Mouse (Mus musculus) CH12F3 (cell line): Measurements from ENCODE around the gene Ece2.

Experiments used
- in situ Hi-C: fragments of 300-500 bp; cut with MboI; formaldehyde crosslinking; loops from 2 replicates; pipeline ENCODE4 v1.14.3; 2020; ENCODE audit warnings: low sequenced_read_pairs

Gene Ece2

GRCm38 (mm10) chr16:20677974-20678675 is 48.5 kb downstream of the Ece2 start:
- in situ Hi-C loops: no loop called here

GRCm38 (mm10) chr16:20690774-20691173 is 61.1 kb downstream of the Ece2 start:
- in situ Hi-C loops: no loop called here

GRCm38 (mm10) chr16:20691617-20692016 is 62.0 kb downstream of the Ece2 start:
- in situ Hi-C loops: no loop called here

GRCm38 (mm10) chr16:20692241-20692965 is 62.8 kb downstream of the Ece2 start:
- in situ Hi-C loops: no loop called here

GRCm38 (mm10) chr16:20693111-20693701 is 63.6 kb downstream of the Ece2 start, which contains the start of gene Fam131a:
Gene Fam131a (plus strand): TSS chr16:20693241.
- in situ Hi-C loops: no loop called here

GRCm38 (mm10) chr16:20694781-20695180 is 65.2 kb downstream of the Ece2 start:
- in situ Hi-C loops: no loop called here

GRCm38 (mm10) chr16:20695622-20696323 is 66.1 kb downstream of the Ece2 start:
- in situ Hi-C loops: no loop called here
